25 mouse cellular contexts compared by ENCODE assay signal in genomic region chr17:10635046-10635445, GRCm38 (mm10).
DNase-seq lines count a peak whose midpoint lies in the region; ATAC-seq and TF ChIP-seq lines count a peak whose summit lies in the region.
"Had no signal": no experiment of that assay in that cellular context is flagged by ENCODE, and none has a peak within 500 bp of the region (broad histone marks: within the 10 kb centered on the region; RNA-seq: fewer than 3 reads in every experiment).

No protein-coding gene starts in this region.

- no peaks in the 10 kb centered on the region for H3K4me1 ChIP-seq in heart, embryonic 10.5 days
- H3K4me1 ChIP-seq in kidney, adult 2 months (ENCODE audit: control insufficient read depth, insufficient read depth, low read length) = peaks cover 13% of the 10 kb centered on the region; the same call in 1 of the 2 replicates
- peaks cover 5% of the 10 kb centered on the region; the same call in 1 of the 2 replicates for H3K4me1 ChIP-seq in kidney, embryonic 15.5 days
- no peaks in the 10 kb centered on the region; the same call in 1 of the 2 replicates for H3K4me1 ChIP-seq in kidney, postnatal 0 days (replicated peaks; ENCODE audit: insufficient read depth, low read length)
- H3K4me1 ChIP-seq: embryonic facial prominence, embryonic 12.5 days had no signal

- DNase-seq in heart, adult 11 months = peak; percentile 65
- DNase-seq in heart, embryonic 10.5 days (ENCODE audit: low spot score) = no peak
- DNase-seq in kidney, adult 2 months = no peak
- DNase-seq in kidney, adult 8-10 months = no peak
- no peak for DNase-seq in kidney, postnatal 4 days
- no peak for DNase-seq in kidney, postnatal 0 days (ENCODE audit: low spot score)
- no peak for DNase-seq in kidney, adult 11 months
- DNase-seq: adrenal gland, adult 8-10 months; adrenal gland, postnatal 14 days; adrenal gland, postnatal 36 days; B cell, adult 2 months; cerebellum, adult 11-12 months; cerebellum, adult 2 months; cerebellum, adult 9-10 months; cerebellum, postnatal 10 days; cerebellum, postnatal 25 days had no signal

- ATAC-seq in kidney, embryonic 15.5 days (replicated peaks; ENCODE audit: low FRiP score) = peak; percentile 69
- 0 out of 2 replicates have a peak, but pooled peaks have one; percentile 3 for ATAC-seq in kidney, postnatal 0 days (replicated peaks; ENCODE audit: low FRiP score, low read depth)
- ATAC-seq: activated CD4-positive, CD25-positive, alpha-beta regulatory T cell, adult 4 months; CD4-positive, CD25-positive, alpha-beta regulatory T cell, adult 4 months; forebrain, embryonic 13.5 days had no signal

- TF ChIP-seq POLR2A in kidney, adult 2 months (IDR thresholded peaks at IDR 0.05; ENCODE audit: low read depth, low read length) = no peak

- H3K9ac ChIP-seq in kidney, embryonic 15.5 days = no peak overlapping the region
- no peak overlapping the region for H3K9ac ChIP-seq in kidney, postnatal 0 days (ENCODE audit: low read depth, low read length)
- H3K9ac ChIP-seq: embryonic facial prominence, embryonic 12.5 days; forebrain, embryonic 13.5 days had no signal

- TF ChIP-seq CTCF in kidney, adult 2 months (conservative IDR thresholded peaks at IDR 0.05; ENCODE audit: insufficient read depth, insufficient read length, low read depth, low read length) = no peak
- TF ChIP-seq CTCF in kidney, postnatal 0 days (IDR thresholded peaks at IDR 0.05; ENCODE audit: low read depth) = no peak

- 89% methylated on average over 6 of the region's 6 CpGs for WGBS in heart, embryonic 10.5 days
- WGBS in kidney, adult 2 months = 66% methylated on average over 6 of the region's 6 CpGs
- 77% methylated on average over 6 of the region's 6 CpGs for WGBS in kidney, embryonic 15.5 days
- WGBS in kidney, postnatal 0 days = 74% methylated on average over 6 of the region's 6 CpGs

- H3K4me2 ChIP-seq in kidney, embryonic 15.5 days = no peak overlapping the region
- no peak overlapping the region for H3K4me2 ChIP-seq in kidney, postnatal 0 days (ENCODE audit: low read length)
- H3K4me2 ChIP-seq: embryonic facial prominence, embryonic 12.5 days; forebrain, embryonic 13.5 days had no signal

- no peaks in the 10 kb centered on the region for H3K36me3 ChIP-seq in heart, embryonic 10.5 days
- no peaks in the 10 kb centered on the region for H3K36me3 ChIP-seq in kidney, adult 2 months (ENCODE audit: control insufficient read depth, insufficient read depth, low read length)
- no peaks in the 10 kb centered on the region for H3K36me3 ChIP-seq in kidney, embryonic 15.5 days
- no peaks in the 10 kb centered on the region for H3K36me3 ChIP-seq in kidney, postnatal 0 days (ENCODE audit: insufficient read depth, low read length)
- H3K36me3 ChIP-seq: embryonic facial prominence, embryonic 10.5 days; embryonic facial prominence, embryonic 12.5 days; G1E had no signal

- H3K27me3 ChIP-seq in heart, embryonic 10.5 days (ENCODE audit: insufficient read depth, poor library complexity, severe bottlenecking) = no peaks in the 10 kb centered on the region
- no peaks in the 10 kb centered on the region for H3K27me3 ChIP-seq in kidney, adult 2 months (replicated peaks; ENCODE audit: control insufficient read depth, insufficient read depth, low read length)
- H3K27me3 ChIP-seq in kidney, embryonic 15.5 days = no peaks in the 10 kb centered on the region
- no peaks in the 10 kb centered on the region for H3K27me3 ChIP-seq in kidney, postnatal 0 days (ENCODE audit: insufficient read depth, low read length)
- H3K27me3 ChIP-seq: CH12.LX; embryonic facial prominence, embryonic 12.5 days; forebrain, embryonic 13.5 days; Patski had no signal

- no peak overlapping the region for H3K27ac ChIP-seq in heart, embryonic 10.5 days
- peak overlapping the region; percentile 67 for H3K27ac ChIP-seq in kidney, adult 2 months (ENCODE audit: insufficient read depth, low read depth, low read length)
- H3K27ac ChIP-seq in kidney, embryonic 15.5 days = peak overlapping the region; percentile 84
- H3K27ac ChIP-seq in kidney, postnatal 0 days = peak overlapping the region; percentile 39; the same call in 1 of the 2 replicates
- H3K27ac ChIP-seq: embryonic facial prominence, embryonic 10.5 days; embryonic facial prominence, embryonic 12.5 days; forebrain, embryonic 13.5 days had no signal

- H3K4me3 ChIP-seq in heart, embryonic 10.5 days = no peak overlapping the region
- no peak overlapping the region for H3K4me3 ChIP-seq in kidney, adult 2 months (ENCODE audit: insufficient read depth, low read depth, low read length)
- no peak overlapping the region for H3K4me3 ChIP-seq in kidney, embryonic 15.5 days (replicated peaks)
- H3K4me3 ChIP-seq in kidney, postnatal 0 days (replicated peaks; ENCODE audit: low read depth, low read length) = no peak overlapping the region
- H3K4me3 ChIP-seq: embryonic facial prominence, embryonic 10.5 days; embryonic facial prominence, embryonic 12.5 days; forebrain, embryonic 13.5 days had no signal

- no peaks in the 10 kb centered on the region for H3K9me3 ChIP-seq in heart, embryonic 10.5 days
- H3K9me3 ChIP-seq in kidney, embryonic 15.5 days (replicated peaks) = no peaks in the 10 kb centered on the region
- H3K9me3 ChIP-seq in kidney, postnatal 0 days (replicated peaks; ENCODE audit: low read length) = no peaks in the 10 kb centered on the region
- H3K9me3 ChIP-seq: embryonic facial prominence, embryonic 10.5 days; embryonic facial prominence, embryonic 12.5 days; forebrain, embryonic 13.5 days; G1E had no signal
